Mouse (Mus musculus) layer of hippocampus, adult 9-11 months (tissue): ENCODE results near the gene Ces2b.
"Not testable (repeated sequence)": the region's sequence is repeated elsewhere in the genome, so short reads cannot be mapped to it uniquely, and the experiment has no call there.

Source experiments
- DNase-seq: peaks from one replicate; pipeline ENCODE4 v3.0.0; 2022

The Ces2b gene

DNA sequence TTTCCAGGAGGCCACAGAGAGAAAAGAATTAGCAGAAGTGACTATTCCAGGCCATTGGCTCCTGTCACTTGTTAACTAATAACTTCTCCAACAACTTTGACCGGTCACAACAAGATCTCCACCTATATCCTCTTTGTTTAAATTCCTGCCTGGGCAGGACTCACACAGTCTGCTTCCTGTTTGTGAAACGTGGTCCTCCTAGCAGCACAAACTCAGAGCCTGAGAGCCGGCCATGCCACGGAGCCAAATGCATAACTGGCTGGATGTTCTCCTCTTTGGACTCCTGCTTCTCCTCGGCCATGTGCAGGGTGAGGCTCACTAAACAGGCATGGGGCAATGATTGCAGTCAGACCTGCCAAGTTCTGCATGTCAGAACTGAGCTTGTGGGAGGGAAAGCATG is at the start of gene Ces2b:
Gene Ces2b (plus strand): TSS at position 133 of the 400 bp plus-strand sequence.
- DNase-seq = no peak

DNA sequence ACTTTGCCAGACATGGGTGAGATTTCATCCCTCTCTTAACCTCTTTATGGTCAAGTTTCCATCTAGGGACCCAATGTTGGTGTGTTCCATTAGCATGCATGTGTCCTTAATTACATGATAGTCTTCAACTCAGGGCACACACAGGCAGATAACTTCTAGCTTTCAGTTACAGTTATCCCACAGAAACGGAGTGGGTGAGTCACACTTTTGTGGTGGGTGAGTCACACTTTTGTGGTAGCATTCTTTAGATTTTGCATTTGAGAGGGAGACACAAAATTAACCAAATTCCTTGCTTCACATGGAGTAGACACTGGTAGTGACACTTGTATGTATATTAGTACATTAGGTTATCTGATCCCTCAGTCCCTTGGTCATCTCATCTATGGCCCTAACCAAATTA is 44.3 kb upstream of the Ces2b start:
- no peak for DNase-seq

DNA sequence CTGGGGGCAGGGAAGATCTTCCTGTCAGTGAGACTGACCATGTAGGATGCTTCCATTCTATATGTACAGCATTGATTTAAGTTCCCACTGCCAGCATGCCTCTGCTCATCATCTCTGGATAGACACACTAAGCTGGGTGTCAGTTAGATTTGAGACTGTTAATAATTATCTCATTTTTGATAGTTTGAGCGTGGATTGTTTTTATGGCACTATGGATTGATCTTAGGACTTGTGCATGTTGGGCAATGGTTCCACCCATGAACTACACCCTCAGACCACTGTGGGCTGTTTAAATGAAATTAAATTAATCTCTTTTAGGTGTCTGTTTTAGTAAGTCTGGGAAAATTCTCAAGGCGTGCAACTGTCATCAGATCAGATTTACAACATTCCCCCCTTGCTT is 42.4 kb upstream of the Ces2b start:
- no peak for DNase-seq

- DNase-seq = no peak
These were observed 41.3 kb upstream of the Ces2b start for GRCm38 (mm10) chr8:104789886-104790680.

DNA sequence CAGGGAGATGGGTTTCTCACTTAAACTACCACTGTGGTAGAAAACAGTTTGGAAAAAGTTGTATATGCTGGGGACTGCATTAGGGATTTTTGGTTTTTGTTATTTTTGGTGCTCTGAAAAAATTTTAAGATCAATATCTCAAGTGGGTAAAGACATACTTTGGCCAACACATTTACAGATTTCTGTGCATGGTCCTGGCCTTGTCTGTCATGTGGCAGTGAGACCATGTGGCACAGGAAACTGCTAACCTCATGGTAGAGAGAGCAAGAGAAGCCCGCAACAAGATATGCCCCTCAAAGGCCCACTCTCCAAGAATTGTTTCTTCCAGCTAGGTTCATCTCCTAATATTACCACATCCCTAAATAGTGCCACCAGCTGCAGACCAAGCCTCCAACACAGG is 32.0 kb upstream of the Ces2b start:
- DNase-seq = no peak

- DNase-seq = no peak
These were observed 25.2 kb upstream of the Ces2b start for GRCm38 (mm10) chr8:104806127-104806526.

- no peak for DNase-seq
These were observed 22.6 kb upstream of the Ces2b start for GRCm38 (mm10) chr8:104808542-104809413.

DNA sequence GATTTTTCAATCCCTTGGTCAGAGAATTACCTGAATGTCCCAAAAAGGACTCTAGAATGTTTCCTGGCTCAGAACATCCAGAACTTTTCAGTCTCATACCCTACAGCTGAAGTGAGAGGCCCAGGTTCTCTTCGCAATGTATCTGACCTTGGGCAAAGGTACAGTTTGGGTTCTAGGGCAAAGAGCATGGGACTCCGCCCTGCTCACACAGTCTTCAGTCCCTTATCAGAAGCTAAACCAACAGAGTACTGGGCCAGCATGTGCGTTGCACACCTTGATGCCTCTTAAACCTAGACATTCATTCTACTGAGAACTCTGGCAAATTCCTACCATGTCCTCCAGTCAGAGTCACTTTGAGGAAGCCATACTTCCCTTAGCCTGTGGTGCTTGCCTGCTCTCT is 21.9 kb upstream of the Ces2b start:
- no peak for DNase-seq

- DNase-seq = no peak
These were observed 4.5 kb upstream of the Ces2b start for GRCm38 (mm10) chr8:104826912-104827311.

DNA sequence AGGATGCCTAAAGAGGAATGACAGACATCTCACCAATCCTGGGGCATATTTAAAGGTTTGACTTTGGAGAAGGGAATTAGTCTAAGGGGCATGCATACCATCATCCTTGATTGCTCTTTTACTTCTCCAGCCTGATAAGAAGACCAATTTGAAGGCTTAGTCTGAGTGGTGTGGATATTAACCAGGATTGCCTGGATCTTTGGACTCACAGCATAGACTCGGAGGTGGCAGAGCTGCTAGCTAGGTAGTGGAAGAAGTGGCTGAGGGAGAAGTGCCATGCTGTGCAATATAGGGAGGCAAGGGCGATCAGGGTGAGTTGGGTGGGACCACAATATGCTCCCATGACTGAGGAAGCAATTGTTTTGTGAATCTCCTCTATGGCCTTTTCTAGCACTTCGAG is 3.2 kb upstream of the Ces2b start:
- DNase-seq = no peak

GRCm38 (mm10) chr8:104841360-104842078 is 10.1 kb downstream of the Ces2b start:
- no peak for DNase-seq

- DNase-seq = no peak
These were observed 15.5 kb downstream of the Ces2b start, which contains the start of gene Ces2c for GRCm38 (mm10) chr8:104846831-104847230. Gene Ces2c (plus strand): TSS chr8:104847068.

- DNase-seq = no peak
These were observed 16.5 kb downstream of the Ces2b start for GRCm38 (mm10) chr8:104847741-104848462.

GRCm38 (mm10) chr8:104866844-104867531 is 35.6 kb downstream of the Ces2b start:
- DNase-seq = not testable (repeated sequence)

- not testable (repeated sequence) for DNase-seq
These were observed 37.5 kb downstream of the Ces2b start for GRCm38 (mm10) chr8:104868876-104869275.

- DNase-seq = not testable (repeated sequence)
These were observed 55.0 kb downstream of the Ces2b start for GRCm38 (mm10) chr8:104886223-104886926.
